Mouse (Mus musculus): ENCODE data around the gene Necap2.

DNA sequence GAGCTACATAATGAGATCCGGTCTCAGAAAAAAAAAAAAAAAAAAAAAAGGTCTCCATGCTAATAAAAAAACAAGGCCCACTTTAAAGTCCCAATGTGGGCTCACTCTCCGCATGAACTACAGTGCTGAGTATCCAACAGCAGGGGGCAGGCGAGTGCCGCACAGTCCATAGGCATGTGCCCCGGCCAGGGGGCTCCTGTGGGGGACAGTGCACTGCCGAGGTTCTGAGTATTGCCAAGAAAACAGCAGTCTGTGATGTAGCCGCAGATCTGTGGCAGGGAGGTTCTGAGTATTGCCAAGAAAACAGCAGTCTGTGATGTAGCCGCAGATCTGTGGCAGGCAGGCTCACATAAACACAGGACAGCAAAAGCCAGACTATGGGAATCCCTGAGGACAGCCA, 33.3 kb downstream of the Necap2 start:
- TF ChIP-seq POLR2A (IDR thresholded peaks at IDR 0.05; ENCODE audit: borderline replicate concordance, control insufficient read depth, low read depth, low read length) (no peak), CTCF (IDR thresholded peaks at IDR 0.05; ENCODE audit: control insufficient read depth, insufficient read depth, low read length) (peak; percentile 81)

Data from bone marrow, adult 2 months (tissue).